Mouse (Mus musculus): ENCODE results near the gene Fblim1.

- TF ChIP-seq CTCF (conservative IDR thresholded peaks at IDR 0.05; ENCODE audit: low read length) (no peak), NANOG (IDR thresholded peaks at IDR 0.05; ENCODE audit: borderline replicate concordance, low read length) (no peak)
These were observed 7.0 kb downstream of the Fblim1 start for GRCm38 (mm10) chr4:141598894-141599250.

All from E14TG2a.4 (cell line).